Mouse (Mus musculus): ENCODE measurements around the gene Vinac1.
A peak's percentile ranks its signal among the peaks of the same experiment; 100 is the strongest.

Gene Vinac1

DNA sequence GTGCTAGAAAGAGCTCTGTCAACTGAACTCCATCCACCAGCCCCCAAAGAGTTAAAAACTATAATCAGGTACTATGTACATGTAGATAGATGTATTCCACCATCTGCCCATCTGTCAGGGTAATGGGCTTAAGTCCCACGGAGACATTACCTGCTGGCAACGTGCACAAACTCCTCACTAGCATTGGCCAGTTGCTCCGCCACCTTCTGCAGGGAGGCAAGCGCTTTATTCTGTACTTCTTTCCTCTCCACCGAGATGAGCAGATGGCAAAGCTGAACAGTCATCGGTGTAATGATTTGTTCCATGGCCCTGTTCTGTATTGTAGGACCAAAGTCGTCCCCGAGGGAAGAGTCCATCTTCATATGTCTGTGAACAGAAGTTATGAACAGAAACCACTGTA lies at the start of gene Vinac1:
Gene Vinac1 (minus strand): TSS at position 362 of the 400 bp plus-strand sequence.
- DNase-seq (ENCODE audit: extremely low read depth, low read depth, low spot score) = no peak

DNA sequence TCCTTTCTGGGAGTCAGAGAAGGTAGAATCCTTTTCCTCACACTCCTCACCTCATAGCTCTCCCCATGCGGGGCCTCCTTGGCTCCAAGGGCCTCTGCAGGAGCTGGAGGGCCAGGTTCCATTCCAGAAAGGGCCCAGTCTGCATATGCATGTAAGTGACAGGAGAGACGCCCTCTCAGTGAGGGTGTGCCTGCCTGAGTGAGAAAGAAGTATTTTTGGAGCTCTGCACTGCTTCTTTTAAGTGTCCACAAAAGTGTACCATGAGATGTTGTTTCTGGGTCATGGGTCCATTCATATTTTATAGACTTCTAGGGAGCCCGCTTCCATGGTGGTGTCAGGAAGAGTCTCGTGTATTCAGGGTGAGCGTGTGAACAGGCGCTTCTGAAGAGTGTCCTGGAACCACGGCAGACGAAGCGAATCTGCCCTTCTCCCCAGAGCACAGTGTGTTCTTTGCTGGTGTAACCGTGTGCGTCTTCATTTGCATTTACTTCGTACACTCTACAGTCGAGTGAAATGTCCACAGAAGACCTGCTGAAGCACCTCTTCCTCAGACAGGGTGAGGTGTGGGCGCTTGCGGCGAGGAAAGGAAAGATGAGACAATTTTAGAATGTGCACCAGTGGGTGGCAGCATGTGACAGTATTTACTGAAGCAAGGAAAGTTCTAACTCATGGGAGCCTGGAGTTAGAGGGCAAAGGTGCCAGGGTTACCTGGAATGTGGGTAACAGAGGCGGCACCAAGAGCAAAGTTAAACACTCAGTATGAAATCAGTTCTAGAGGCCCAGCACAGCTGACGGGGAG lies 46.2 kb upstream of the Vinac1 start:
- no peak for DNase-seq (ENCODE audit: extremely low read depth, low read depth, low spot score)

DNA sequence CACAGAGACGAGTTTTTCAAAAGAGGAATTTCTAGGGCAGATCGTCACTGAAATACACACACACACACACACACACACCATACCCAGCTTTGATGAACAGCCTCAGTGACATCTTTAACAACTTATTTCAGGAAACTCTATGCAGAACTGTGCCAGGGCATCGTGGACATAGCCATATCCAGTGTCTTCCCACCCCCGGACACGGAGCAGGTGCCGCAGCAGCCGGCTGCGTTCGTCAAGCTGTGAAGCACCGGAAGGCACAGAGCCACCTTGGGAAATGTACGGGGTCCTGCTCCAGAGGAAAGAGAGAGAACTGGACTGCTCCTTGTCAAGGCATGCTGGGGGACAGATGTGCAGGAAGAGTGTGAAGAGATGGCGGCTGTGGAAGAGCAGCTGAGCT lies 44.8 kb upstream of the Vinac1 start:
- DNase-seq (ENCODE audit: extremely low read depth, low read depth, low spot score) = no peak

DNA sequence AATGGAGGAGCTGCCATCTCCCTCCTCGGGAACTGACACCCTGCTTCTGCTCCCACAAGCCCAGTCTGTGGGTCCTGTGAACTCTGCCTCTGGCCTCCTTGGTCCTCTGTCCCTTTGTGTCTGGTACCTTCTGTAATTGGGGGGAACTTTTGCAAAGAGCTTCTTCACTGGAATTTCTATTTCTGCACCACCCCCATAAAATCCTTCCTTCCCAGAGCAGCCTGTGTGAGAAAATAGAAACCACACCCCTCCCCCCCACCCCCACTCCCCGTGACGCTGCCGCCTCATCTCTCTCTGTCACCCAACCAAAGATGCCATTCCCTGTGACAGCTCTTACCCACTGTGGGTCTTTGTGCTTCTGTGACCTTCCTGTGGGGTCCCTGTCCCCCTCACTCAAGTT lies 42.4 kb upstream of the Vinac1 start:
- no peak for DNase-seq (ENCODE audit: extremely low read depth, low read depth, low spot score)

DNA sequence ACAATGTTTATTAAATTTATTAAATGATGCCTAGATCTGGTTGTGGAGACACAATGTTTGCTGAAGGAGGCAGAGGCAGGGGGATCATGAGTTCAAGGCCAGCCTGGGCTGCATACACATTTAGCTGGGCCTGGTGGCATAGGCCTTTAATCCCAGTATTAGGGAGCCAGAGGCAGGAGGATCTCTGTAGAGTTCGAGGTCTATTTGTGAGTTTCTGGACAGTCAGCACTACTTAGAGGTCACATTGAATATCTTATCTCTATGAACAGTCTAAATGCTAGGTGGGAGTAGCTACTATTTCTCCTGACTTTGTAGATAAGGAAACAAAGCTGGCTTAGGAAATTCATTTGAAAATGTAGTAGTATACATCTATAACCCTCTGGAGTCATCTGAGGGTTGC lies 39.5 kb upstream of the Vinac1 start:
- no peak for DNase-seq (ENCODE audit: extremely low read depth, low read depth, low spot score)

DNA sequence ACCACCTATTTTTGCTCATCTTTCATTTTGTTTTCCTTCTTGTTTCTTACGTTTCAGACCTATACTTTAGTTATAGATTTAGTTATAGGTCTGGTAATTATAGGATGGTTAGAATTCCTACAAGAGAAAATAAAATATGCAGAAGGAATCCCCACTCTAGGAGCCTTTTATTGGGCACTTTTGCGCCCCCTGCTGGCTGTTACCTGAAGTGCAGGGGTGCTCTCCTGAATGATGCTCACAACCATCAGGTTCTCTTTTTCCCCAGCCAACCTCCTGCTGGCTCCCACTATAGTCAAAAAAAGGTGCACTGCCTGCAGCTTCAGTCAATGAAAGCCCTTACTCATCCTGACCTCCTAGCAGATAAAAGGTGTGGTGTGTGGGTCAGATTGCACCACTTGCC lies 37.0 kb upstream of the Vinac1 start:
- no peak for DNase-seq (ENCODE audit: extremely low read depth, low read depth, low spot score)

DNA sequence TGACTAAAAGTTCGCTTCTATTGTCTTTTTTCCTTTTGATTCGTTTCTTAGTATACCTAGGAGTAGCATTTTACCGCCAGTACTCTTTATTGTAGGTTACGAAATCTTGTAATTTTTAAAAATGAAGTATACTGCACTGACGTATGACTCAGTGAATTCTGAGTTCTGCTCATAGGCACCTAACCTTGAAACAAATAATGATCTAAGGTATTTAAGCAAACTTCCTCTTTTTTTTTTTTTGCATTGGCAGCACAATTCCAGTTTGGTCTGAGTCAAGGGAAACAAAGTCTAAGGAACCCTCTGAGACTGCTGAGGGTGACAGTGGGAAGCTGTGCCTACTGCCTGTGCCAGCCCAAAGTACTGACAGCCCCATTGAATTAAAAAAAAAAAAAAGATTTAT lies 35.5 kb upstream of the Vinac1 start:
- no peak for DNase-seq (ENCODE audit: extremely low read depth, low read depth, low spot score)

DNA sequence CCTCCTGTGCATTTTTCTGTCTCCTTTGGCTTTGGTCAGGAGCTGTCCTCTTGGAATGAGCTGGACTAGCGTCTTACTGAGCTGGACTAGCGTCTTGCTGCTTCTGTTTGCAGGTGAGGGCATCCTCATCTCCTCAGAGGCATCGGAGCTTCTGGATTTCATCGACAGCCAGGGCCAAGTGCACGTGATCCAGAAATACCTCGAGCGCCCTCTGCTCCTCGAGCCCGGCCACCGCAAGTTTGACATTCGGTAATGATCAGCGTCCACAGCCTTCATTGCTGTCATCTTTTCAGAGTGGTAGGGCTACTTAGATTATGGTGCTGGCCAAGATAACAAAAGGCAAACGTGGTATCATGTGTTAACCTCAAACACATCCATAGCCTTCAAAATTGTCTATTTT lies 33.1 kb upstream of the Vinac1 start:
- DNase-seq (ENCODE audit: extremely low read depth, low read depth, low spot score) = no peak

DNA sequence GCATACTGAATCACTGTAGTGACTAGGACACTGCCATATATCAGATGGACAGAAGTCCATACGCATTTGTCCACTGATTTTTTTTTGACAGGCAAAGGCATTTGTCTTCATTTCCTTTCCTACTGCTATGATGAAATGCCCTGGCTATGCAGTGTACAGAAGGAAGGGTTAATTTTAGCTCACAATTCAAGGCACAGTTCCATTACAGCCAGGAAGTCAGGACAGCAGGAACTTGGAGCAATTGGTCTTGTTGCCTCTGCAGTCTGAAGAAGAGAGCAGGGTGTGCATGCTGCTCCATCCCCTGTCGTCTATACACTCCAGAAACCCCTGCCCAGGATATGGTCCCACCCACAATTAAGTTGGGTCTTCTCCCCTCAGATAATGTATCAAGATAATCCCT lies 31.2 kb upstream of the Vinac1 start:
- no peak for DNase-seq (ENCODE audit: extremely low read depth, low read depth, low spot score)

DNA sequence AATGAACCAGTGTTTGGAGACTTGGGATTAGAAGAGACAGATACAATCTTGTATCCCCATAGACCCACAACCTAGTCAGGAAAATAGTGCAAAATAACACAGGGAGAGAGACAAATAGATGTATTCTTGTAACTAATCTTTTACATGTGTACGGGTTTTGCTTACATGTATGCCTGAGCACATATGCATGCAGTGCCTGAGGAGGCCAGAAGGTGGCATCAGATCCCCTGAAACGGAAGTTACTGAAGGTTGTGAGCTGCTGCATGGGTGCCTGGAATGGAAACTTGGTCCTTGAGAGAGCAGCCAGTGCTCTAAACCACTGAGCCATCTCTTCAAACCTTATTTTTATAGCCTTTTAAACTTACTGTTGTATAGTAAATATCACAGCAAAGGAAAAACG lies 30.3 kb upstream of the Vinac1 start:
- DNase-seq (ENCODE audit: extremely low read depth, low read depth, low spot score) = no peak

DNA sequence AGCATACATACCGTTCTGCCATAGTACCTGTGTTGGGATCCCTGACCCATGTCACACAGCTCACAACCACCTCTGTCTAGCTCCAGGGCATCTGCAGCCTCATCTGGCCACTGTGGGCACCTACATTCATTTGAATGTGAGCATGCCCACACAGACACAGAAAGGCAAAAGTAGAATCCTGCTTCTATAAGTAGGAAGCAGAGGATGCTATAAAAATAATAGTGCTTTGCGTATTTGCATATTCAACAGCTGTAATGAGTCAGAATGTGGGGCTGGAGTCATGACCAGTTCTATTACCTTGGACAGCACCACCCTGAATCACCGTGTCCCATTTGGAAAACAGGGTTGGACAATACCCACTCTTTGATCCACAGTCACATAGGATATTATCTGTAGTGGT lies 22.3 kb upstream of the Vinac1 start:
- DNase-seq (ENCODE audit: extremely low read depth, low read depth, low spot score) = no peak

DNA sequence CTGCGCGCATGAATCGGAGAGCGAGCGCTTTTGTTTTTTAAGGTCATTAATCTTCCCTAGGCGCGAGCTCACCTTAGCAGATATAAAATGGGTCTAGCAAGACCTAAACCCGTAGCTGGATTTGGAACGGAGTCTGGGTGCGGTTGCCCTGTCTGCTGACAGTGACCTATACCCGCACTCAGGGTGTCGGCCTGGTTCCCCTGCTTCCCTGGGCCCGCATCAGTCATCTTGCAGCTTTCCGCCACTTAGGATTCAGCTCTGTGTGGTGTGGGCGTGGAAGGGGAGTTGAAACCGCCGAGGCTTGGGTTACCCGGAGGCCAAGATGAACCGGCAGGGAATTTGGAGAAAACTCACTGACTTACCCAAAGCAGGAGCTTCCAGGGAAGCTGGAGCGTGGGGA lies 18.4 kb upstream of the Vinac1 start:
- no peak for DNase-seq (ENCODE audit: extremely low read depth, low read depth, low spot score)

DNA sequence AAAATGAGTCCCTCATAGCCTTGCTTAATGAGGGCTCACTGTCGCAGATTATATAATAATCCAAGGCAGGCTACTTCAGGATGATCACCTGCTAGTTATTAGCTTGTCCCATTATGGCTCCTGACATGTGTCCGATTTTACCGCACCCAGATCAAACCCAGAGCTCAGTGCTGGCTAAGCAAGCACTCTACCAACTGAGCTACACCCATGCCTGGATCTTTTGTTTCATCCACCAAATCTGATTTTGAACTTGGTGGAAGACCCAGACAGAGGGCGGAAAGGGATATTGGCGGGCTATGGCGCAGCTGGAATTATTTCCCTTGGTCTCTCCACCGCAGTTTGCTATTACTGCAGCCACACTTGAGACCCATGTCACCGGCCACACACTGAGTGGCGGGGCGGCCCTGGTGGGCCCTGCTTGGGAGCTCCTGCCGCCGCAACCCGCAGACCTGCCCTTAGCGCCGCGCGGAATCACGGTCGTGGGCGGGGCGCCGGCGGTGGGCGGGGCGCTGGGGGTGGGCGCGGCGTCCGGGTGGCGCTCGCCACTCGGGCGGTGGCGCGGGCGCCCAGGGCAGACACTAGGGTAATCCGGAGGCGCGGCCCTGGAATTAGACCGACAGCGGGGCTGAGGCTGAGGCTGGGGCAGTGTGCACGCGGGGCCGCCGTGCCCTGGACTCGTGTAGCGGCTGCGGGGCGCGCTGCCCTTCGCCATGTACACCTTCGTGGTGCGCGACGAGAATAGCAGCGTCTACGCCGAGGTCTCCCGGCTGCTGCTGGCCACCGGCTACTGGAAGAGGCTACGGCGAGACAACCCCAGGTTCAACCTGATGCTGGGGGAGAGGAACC lies 17.7 kb upstream of the Vinac1 start, which contains the start of gene Ttl:
Gene Ttl (plus strand): TSS at position 506 of the 846 bp plus-strand sequence.
- no peak for DNase-seq (ENCODE audit: extremely low read depth, low read depth, low spot score)

DNA sequence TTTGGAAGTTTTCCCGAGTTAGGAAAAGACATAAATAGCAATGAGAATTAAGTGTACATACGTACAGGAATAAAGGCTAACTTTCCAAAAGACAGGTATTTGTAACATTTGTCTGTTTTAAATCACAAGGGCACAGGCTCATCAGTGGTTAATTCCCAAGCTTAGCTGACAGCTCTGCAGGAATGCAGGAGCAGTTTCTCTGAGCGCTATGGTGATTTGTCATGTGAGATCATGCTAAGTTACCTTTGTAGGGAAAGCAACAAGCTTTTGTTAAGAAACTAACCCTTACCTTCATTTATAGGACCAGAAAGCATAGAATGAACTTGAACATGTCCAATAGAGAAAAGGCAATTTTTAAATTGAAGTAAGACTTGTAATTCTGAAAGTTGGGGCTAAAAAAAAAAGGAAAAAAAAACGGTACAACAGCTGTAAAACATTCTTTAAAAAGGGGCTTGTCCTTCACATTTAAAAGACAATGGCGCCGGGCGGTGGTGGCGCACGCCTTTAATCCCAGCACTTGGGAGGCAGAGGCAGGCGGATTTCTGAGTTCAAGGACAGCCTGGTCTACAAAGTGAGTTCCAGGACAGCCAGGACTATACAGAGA lies 13.6 kb upstream of the Vinac1 start:
- DNase-seq (ENCODE audit: extremely low read depth, low read depth, low spot score) = no peak

DNA sequence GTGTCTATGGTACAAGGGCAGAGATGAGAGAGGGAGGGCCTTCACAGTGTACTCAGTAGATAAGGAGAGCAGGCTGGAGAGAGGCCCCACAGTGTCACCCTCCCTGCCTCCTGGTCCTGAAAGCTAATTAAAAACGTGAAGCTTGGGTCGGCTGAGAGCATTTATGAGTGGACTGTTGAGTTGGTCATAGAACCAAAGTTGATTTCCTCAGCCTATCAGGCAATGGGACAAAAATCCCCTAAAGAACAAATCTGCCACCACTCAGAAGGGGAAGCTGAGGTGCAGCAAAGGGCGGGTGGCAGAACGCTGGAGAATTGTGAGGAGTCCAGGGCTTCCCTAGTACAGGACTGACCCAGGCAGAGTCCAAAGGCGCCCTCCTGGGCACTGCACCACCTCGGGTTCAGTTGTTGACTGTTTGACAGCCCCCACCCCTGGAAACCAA lies 10.0 kb upstream of the Vinac1 start:
- DNase-seq (ENCODE audit: extremely low read depth, low read depth, low spot score) = no peak

DNA sequence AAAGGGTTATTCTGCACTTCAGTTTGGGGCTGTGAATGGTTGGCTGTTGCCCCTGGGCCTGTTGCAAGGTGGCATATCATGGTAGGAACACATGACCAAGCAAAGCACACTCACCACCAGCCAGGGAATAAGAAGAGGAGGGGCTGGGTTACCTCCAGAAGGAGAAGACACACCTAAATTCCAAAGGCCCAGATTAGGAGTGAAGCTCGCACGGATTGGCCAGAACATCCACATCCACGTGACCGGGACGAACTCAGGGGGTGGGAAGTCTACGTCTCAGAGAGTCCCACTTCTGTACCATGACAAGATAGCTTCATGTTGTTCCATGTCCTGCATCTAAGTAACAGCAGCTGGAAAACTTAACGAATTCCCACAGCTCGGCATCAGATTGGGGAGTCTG lies 9.3 kb upstream of the Vinac1 start:
- no peak for DNase-seq (ENCODE audit: extremely low read depth, low read depth, low spot score)

DNA sequence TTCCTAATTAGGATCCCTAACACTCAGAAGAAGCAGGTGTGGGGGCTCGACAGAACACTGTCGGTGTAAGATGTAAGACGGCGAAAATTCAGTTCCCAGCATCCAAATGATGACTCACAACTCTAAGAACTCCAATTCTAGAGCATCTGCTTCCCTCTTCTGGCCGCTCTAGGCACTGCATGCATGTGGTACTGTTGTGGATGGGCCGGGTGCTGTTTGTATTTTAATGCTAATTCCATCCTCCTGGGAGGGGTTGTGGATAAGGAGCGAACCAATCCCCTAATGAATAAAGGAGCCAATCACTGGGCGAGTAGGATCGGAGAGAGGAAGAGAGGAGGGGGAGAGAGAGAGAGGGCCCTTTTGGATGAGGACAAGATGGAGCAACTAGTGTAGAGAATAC lies 8.6 kb upstream of the Vinac1 start:
- DNase-seq (ENCODE audit: extremely low read depth, low read depth, low spot score) = no peak

DNA sequence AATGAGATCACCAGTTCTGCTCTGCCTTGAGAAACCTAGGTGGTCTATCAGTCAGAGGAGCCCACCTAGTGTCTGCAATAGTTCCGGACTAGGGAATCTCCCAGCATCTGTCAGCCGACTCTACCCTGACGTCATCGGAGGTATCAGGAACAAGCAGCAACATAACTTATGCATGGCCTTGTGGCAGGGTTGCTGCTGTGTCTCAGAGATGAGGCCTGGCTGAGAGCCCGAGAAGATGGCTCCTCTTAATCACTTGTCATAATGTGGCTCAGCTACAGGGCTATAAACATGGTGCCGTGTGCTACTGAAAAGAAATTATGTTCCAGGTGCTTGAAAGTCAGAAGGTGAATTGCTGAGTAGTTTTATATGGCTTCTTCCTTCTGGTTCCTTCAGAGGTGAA lies 7.8 kb upstream of the Vinac1 start:
- DNase-seq (ENCODE audit: extremely low read depth, low read depth, low spot score) = no peak

DNA sequence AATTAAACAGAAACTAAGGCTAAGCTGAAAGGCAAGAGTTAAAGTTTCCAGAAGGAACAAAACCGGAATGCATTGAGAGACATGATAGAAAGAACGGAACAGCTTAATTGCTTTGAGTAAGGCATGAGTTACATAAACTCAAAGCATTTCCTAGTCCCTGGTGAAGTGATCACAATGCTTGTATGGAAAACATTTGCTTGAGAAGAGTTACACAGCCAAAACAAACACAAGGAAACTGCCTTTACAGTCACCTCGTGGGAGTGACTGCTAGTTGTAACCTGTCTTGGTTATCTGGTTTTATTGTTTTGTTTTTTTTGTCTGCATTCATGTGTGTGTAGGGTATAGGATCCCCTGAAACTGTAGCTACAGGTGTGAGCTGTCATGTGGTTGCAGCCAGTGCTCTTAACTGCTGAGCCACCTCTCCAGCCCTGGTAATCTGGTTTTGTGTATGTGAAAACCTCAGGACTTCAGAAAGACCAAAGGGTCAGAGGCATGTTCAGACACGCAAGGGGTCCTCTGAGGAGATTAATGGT lies 4.5 kb upstream of the Vinac1 start:
- peak; percentile 68 for DNase-seq (ENCODE audit: extremely low read depth, low read depth, low spot score)

DNA sequence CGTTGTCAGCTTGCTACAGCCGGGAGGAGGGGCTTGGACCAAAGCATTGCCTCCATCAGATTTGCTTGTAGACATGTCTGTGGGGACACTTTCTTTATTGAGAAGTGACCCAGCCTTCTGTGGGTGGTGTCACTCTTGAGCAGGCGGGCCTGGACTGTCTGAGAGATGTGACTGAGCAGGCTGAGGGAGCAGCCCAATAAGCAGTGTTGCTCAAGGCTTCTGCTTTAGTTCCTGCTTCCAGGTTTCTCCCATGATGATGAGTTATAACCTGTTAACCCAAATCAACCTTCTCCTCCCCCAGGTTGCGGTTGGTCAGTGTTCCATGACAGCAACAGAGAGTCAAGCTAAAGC lies 1.2 kb downstream of the Vinac1 start:
- no peak for DNase-seq (ENCODE audit: extremely low read depth, low read depth, low spot score)

DNA sequence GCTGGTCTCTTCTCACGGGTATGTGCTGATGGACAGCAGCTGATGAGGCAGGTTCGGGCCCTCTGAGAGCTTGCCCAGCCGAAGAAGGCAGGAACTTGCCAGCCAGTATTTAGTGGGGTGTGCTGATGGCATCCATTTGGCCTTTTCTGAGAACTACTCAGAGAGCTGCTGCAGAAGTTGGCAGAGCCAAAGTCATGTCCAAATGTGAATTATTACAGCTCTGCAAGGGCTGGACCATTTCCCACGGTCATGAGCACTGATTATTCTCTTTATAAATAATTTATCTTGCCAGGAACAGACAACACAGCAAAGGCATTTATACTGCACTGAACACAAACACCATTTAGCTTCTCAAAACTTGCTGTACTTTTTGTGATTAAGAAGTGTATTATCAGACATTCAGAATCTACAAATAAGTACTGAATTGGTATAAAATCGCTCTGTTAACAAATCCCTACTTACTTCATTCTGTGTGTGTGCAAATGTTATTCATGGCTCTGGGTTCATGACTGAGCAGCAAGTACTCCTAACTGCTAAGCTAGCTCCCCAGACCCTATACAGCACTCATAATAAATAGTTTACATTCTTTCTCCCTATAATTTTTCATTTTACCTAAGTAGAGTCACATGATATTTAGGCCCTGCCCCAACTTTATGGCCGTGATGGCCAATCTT lies 1.7 kb downstream of the Vinac1 start:
- no peak for DNase-seq (ENCODE audit: extremely low read depth, low read depth, low spot score)
